Mouse (Mus musculus): ENCODE results near the gene Ccdc88c.

DNA sequence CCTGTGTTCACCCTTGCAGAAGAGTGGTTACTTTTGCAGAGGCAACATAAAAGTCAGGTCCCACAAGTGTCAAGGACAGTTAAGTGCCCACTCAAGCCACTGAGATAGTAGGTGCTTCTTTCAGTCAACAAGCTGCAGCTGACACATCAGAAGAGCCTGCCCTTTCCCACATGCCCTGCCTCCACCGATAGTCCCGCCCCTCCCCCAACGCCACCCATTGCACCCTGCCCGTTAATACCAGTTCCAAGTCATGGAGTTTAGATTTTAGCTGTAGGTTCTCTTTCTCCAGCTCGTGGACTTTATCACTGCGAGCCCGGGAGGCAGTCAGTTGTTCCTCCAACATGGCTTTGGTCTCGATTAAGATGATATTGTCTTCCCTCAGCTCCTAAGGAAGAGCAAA, 74.9 kb downstream of the Ccdc88c start:
- no peak for TF ChIP-seq USF1 (IDR thresholded peaks at IDR 0.05; ENCODE audit: low read depth)
- TF ChIP-seq MAX (IDR thresholded peaks at IDR 0.05; ENCODE audit: low read depth), result no peak
- TF ChIP-seq TCF12 (IDR thresholded peaks at IDR 0.05; ENCODE audit: insufficient read depth, poor library complexity, severe bottlenecking), result no peak
- TF ChIP-seq POLR2A (IDR thresholded peaks at IDR 0.05; ENCODE audit: insufficient read length, low read depth), result no peak
- no peak for TF ChIP-seq E2F4 (IDR thresholded peaks at IDR 0.05; ENCODE audit: insufficient read depth)
